Mouse (Mus musculus): Measurements from ENCODE around the gene Stx19. TPM values are rescaled to one million over a fixed set of nuclear protein-coding genes. Genes with fewer than 3 reads are reported as not detected.

Stx19 gene
- polyA plus RNA-seq, 1 experiment = not detected

DNA sequence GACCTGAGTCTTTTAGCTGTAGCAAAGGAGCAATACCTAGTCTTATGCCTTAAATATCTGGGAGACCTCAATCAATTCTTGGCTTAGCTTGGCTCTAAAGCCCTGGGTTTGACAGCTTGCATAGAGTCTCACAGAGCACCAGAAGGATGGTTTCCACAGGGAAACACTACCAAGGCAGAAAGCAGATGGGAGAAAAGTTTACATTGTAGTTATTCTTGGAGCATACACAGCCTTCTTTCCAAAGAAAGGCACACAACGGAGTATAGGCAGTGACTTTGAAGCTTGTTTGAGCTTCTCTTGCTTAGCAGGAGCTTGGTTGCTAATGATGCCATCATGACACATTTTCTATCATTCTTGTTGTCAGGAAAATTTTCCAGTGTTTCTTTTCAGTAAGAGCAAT, 45.7 kb downstream of the Stx19 start:
- Histone ChIP-seq H3K4me1 (ENCODE audit: control insufficient read depth, insufficient read depth, insufficient read length, low read length) (0 out of 2 replicates have a peak, but pooled peaks cover 6% of the 10 kb centered on the region), H3K4me3 (ENCODE audit: insufficient read depth, low read depth, low read length) (no peak overlapping the region), H3K27ac (replicated peaks; ENCODE audit: low read depth, low read length) (no peak overlapping the region)

DNA sequence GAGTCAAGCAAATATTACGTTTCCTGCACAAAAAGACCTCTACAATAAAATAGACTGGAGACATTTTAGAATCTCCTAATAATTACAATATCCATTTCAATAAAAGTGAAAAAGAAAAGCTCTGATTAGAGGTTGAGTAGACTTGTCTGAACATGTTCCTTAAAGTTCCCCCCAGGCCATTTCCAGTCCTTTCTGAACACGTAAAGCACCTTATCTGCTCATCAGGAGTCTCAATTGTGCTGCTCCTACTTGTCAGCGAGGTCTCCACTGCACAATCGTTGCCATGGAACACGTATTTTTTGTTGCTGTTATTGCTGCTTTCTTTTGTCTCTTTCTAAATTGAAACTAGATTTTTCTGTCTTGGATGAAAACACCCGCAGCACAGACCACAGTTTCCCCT, 47.0 kb downstream of the Stx19 start:
- no peak overlapping the region for H3K4me3 ChIP-seq (ENCODE audit: insufficient read depth, low read depth, low read length)
- H3K4me1 ChIP-seq (ENCODE audit: control insufficient read depth, insufficient read depth, insufficient read length, low read length) = no peaks in the 10 kb centered on the region
- H3K27ac ChIP-seq (replicated peaks; ENCODE audit: low read depth, low read length) = no peak overlapping the region

DNA sequence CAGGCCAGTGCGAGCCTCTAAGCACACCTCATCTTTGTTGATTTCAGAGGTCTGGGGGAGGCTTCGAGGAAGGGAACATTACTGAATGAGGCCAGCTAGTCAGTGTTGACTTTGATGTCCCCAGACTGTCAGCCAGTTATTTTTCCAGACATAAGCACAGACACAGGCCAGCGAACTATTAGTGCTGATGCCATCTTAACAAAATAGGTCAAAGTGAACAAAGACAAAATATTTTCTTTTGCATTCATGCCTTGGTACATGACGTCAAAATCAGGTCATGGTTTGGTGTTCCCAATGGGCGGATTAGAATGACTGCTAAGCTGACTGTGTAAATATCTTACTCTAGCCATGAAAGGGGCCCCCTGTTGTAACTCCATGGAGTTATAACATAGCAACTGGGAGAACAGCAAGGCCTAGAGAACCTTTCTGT, 58.2 kb downstream of the Stx19 start:
- H3K4me1 ChIP-seq (ENCODE audit: control insufficient read depth, insufficient read depth, insufficient read length, low read length) = no peaks in the 10 kb centered on the region
- H3K27ac ChIP-seq (replicated peaks; ENCODE audit: low read depth, low read length) = no peak overlapping the region
- H3K4me3 ChIP-seq (ENCODE audit: insufficient read depth, low read depth, low read length) = no peak overlapping the region

DNA sequence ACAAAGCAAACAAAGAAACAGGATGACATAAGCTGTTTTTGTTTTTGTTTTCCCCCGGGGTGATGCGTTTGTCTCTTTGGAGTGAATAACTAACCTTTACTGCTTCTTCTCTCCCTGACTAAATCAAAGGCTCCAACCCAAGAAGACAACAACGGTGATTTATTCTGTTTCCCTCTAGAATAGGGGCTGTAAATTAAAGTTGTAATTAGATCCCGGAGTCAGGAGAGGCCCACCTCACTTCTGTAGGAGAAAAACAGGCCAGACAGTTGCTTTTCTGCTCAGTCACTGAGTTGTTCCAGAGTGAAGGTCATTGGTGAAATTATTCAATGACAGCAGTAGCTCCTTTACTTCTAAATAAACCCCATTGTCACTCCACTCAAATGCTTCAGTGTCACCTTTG, 58.7 kb downstream of the Stx19 start:
- no peak overlapping the region for H3K27ac ChIP-seq (replicated peaks; ENCODE audit: low read depth, low read length)
- H3K4me3 ChIP-seq (ENCODE audit: insufficient read depth, low read depth, low read length) = no peak overlapping the region
- no peaks in the 10 kb centered on the region for H3K4me1 ChIP-seq (ENCODE audit: control insufficient read depth, insufficient read depth, insufficient read length, low read length)

Other genes with a start within 250 kb of the Stx19 start
- 18.5 and 18.7 TPM in 2 replicates for gene Nsun3, start 27.9 kb upstream of the Stx19 start, polyA plus RNA-seq (2012; ENCODE audit: insufficient read depth, insufficient read length, missing spikeins)
- 4.8 and 5.4 TPM in 2 replicates for gene Arl13b, start 32.4 kb downstream of the Stx19 start, polyA plus RNA-seq (2012; ENCODE audit: insufficient read depth, insufficient read length, missing spikeins)
- gene Pros1, start 39.6 kb downstream of the Stx19 start, polyA plus RNA-seq (2012; ENCODE audit: insufficient read depth, insufficient read length, missing spikeins) = 7.8 and 14.1 TPM in 2 replicates